Mouse (Mus musculus) cerebellum, adult 8-10 months (tissue): ENCODE data around the gene Ms4a4d.

Experiments used
- DNase-seq: peaks from one replicate; pipeline ENCODE4 v3.0.0; 2022

Gene Ms4a4d

GRCm38 (mm10) chr19:11589205-11589604 lies 52.6 kb downstream of the Ms4a4d start:
- no peak for DNase-seq

DNA sequence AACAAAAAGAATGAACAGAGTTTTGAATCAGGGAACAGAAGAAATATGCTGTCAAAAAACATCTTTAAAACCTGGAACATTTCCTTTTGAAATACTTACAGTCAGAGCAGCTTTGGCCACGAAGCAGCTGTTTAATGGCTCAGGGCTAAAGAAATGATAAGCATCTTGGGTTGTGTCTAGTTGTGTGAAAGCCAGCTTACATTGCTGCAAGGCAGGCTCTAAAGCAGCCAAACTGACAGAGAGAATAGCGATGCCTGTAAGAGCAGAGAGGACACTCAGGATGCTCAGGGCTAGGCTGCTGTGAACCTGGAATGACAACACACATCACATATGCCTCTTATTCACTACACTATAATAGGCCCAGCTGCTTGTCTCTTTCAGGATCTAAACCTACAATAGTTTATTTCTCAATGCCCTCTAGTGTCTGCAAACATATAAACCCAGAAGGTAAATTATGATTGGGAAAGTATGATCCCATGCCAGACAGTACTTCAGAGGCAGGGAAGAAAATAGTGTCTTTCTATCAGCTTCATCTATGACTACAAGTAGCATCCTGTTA lies 53.4 kb downstream of the Ms4a4d start:
- DNase-seq: no peak

DNA sequence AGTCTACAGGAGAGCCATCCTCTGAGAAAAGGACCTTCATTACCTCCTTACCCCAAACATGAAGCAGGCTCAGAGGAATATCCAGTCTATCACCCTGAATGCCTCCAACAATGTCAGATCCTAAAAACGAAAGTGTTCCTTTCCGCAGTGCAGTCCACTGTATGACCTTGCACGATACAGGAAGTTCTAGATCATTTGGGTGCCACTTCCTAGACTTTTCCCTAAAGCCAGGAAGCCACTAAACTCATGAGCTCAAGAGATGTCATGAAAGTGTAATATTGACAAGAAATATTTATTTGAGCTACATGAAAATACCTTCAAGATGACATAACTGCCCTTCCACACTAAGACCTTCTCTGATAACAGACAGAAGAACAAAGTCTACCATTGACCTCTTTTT lies 64.7 kb downstream of the Ms4a4d start:
- no peak for DNase-seq

GRCm38 (mm10) chr19:11602026-11602425 lies 65.4 kb downstream of the Ms4a4d start:
- no peak for DNase-seq

DNA sequence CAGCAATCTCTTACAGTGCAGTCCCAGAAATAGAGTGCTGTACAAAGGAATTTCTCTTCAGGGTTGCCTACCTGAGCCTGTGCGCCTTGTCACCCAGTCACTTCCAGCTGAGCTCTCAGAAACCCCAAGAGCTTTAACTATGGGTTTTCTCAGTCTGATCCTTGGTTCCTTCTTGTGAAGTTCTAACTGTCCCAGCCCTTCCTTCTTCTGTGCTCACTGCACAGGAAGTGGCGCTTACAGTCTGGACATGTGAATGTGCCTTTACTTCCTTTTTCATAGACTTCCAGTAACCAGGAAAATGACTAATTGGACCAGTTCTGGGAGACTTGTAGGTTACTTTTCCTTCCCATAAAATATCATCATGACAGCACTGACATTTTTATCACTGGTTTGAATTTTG lies 68.0 kb downstream of the Ms4a4d start, which contains the start of gene Ms4a6d:
Ms4a6d (minus strand) TSS at position 247 of the 400 bp plus-strand sequence.
- DNase-seq: no peak
